Comparison of ENCODE assay signal across 22 mouse cellular contexts in genomic region chr7:24384070-24384469, GRCm38 (mm10). TPM values are rescaled to one million over a fixed set of nuclear protein-coding genes. Genes with fewer than 3 reads are reported as not detected.
DNase-seq lines count a peak whose midpoint lies in the region; ATAC-seq lines count a peak whose summit lies in the region.
"Had no signal": no experiment of that assay in that cellular context is flagged by ENCODE, and none has a peak within 500 bp of the region (broad histone marks: within the 10 kb centered on the region; RNA-seq: fewer than 3 reads in every experiment).

No protein-coding gene starts in this region.

- 77% methylated on average over 6 of the region's 6 CpGs for WGBS in midbrain, embryonic 10.5 days
- 60% methylated on average over 6 of the region's 6 CpGs for WGBS in midbrain, embryonic 11.5 days
- 38% methylated on average over 6 of the region's 6 CpGs for WGBS in liver, embryonic 11.5 days

- H3K9me3 ChIP-seq in midbrain, embryonic 10.5 days (replicated peaks): no peaks in the 10 kb centered on the region
- no peaks in the 10 kb centered on the region for H3K9me3 ChIP-seq in midbrain, embryonic 11.5 days (ENCODE audit: control insufficient read depth, low read length)
- no peaks in the 10 kb centered on the region for H3K9me3 ChIP-seq in liver, embryonic 11.5 days (ENCODE audit: control insufficient read depth, low read length)
- H3K9me3 ChIP-seq: forebrain, embryonic 15.5 days; intestine, embryonic 15.5 days; limb, embryonic 15.5 days; neural tube, embryonic 13.5 days had no signal

- H3K36me3 ChIP-seq in midbrain, embryonic 10.5 days: no peaks in the 10 kb centered on the region
- H3K36me3 ChIP-seq in midbrain, embryonic 11.5 days (ENCODE audit: control insufficient read depth, insufficient read depth, low read length): no peaks in the 10 kb centered on the region
- peaks cover 25% of the 10 kb centered on the region for H3K36me3 ChIP-seq in liver, embryonic 11.5 days (ENCODE audit: control insufficient read depth, insufficient read depth, low read length)
- H3K36me3 ChIP-seq: forebrain, embryonic 15.5 days; intestine, embryonic 15.5 days; limb, embryonic 15.5 days; neural tube, embryonic 13.5 days had no signal

- DNase-seq in midbrain, embryonic 10.5 days (ENCODE audit: low spot score): no peak
- DNase-seq in midbrain, embryonic 11.5 days (ENCODE audit: low spot score, missing footprints): no peak
- no peak for DNase-seq in liver, embryonic 11.5 days (ENCODE audit: low spot score)
- no peak for DNase-seq in ovary, postnatal 10 days (ENCODE audit: low spot score)
- DNase-seq in ovary, postnatal 36 days (ENCODE audit: low spot score): no peak
- no peak for DNase-seq in kidney, postnatal 10 days
- DNase-seq: adrenal gland, postnatal 25 days; cerebellum, postnatal 10 days; lung, postnatal 36 days had no signal

- peaks cover 9% of the 10 kb centered on the region for H3K4me1 ChIP-seq in midbrain, embryonic 10.5 days
- H3K4me1 ChIP-seq in midbrain, embryonic 11.5 days (ENCODE audit: control insufficient read depth, insufficient read depth, low read length): no peaks in the 10 kb centered on the region
- peaks cover 43% of the 10 kb centered on the region for H3K4me1 ChIP-seq in liver, embryonic 11.5 days (replicated peaks; ENCODE audit: control insufficient read depth, insufficient read depth, low read length)
- H3K4me1 ChIP-seq: neural tube, embryonic 13.5 days had no signal

- peaks cover 14% of the 10 kb centered on the region; the same call in 1 of the 2 replicates for H3K27me3 ChIP-seq in midbrain, embryonic 10.5 days (ENCODE audit: low read depth, poor library complexity, severe bottlenecking)
- no peaks in the 10 kb centered on the region for H3K27me3 ChIP-seq in midbrain, embryonic 11.5 days (ENCODE audit: control insufficient read depth, insufficient read depth, low read length)
- H3K27me3 ChIP-seq in liver, embryonic 11.5 days (replicated peaks; ENCODE audit: control insufficient read depth, insufficient read depth, low read length): no peaks in the 10 kb centered on the region
- H3K27me3 ChIP-seq: forebrain, embryonic 15.5 days; intestine, embryonic 15.5 days; limb, embryonic 15.5 days had no signal

- no peak overlapping the region for H3K4me2 ChIP-seq in midbrain, embryonic 11.5 days
- H3K4me2 ChIP-seq in liver, embryonic 11.5 days: peak overlapping the region; percentile 30
- H3K4me2 ChIP-seq: limb, embryonic 15.5 days had no signal

- H3K4me3 ChIP-seq in midbrain, embryonic 10.5 days: no peak overlapping the region
- H3K4me3 ChIP-seq in midbrain, embryonic 11.5 days (ENCODE audit: low read depth, low read length): no peak overlapping the region
- H3K4me3 ChIP-seq in liver, embryonic 11.5 days (ENCODE audit: low read depth, low read length): 0 out of 2 replicates have a peak overlapping the region, but pooled peaks have one; percentile 10
- H3K4me3 ChIP-seq: forebrain, embryonic 15.5 days; intestine, embryonic 15.5 days; limb, embryonic 15.5 days; neural tube, embryonic 13.5 days had no signal

- H3K27ac ChIP-seq in midbrain, embryonic 10.5 days (replicated peaks): 0 out of 2 replicates have a peak overlapping the region, but pooled peaks have one; percentile 30
- no peak overlapping the region for H3K27ac ChIP-seq in midbrain, embryonic 11.5 days (ENCODE audit: low read depth, low read length)
- peak overlapping the region; percentile 90 for H3K27ac ChIP-seq in liver, embryonic 11.5 days (ENCODE audit: low read depth, low read length)
- H3K27ac ChIP-seq: forebrain, embryonic 15.5 days; intestine, embryonic 15.5 days; limb, embryonic 15.5 days; neural tube, embryonic 13.5 days had no signal

- no peak for ATAC-seq in midbrain, embryonic 11.5 days (ENCODE audit: low FRiP score)
- 0 out of 2 replicates have a peak, but pooled peaks have one; percentile 10 for ATAC-seq in erythroblast, adult 5-6 weeks (replicated peaks; ENCODE audit: low FRiP score, poor library complexity, severe bottlenecking)
- peak; percentile 81 for ATAC-seq in liver, embryonic 11.5 days (replicated peaks; ENCODE audit: low FRiP score)
- peak; percentile 38 for ATAC-seq in megakaryocyte-erythroid progenitor cell, adult 5-6 weeks (replicated peaks; ENCODE audit: low FRiP score, low TSS enrichment, poor library complexity, severe bottlenecking)
- ATAC-seq: activated CD4-positive, CD25-positive, alpha-beta regulatory T cell, adult 4 months; intestine, embryonic 15.5 days had no signal

- H3K9ac ChIP-seq in midbrain, embryonic 11.5 days (ENCODE audit: low read length): no peak overlapping the region
- peak overlapping the region; percentile 56; the same call in 1 of the 2 replicates for H3K9ac ChIP-seq in liver, embryonic 11.5 days (ENCODE audit: low read depth, low read length)
- H3K9ac ChIP-seq: forebrain, embryonic 15.5 days; intestine, embryonic 15.5 days; limb, embryonic 15.5 days; neural tube, embryonic 13.5 days had no signal

RNA-seq across cellular contexts. Expression of gene Kcnn4, which starts 14.0 kb away (rescaled TPM):
- 3.3 and 4.0 TPM in 2 replicates for polyA plus RNA-seq in midbrain, embryonic 10.5 days (2016; fragmentation: Nextera tagmentation; extraction: Ambion mirVana)
- polyA plus RNA-seq in midbrain, embryonic 11.5 days (2014; fragmentation: Nextera tagmentation; extraction: Ambion mirVana): 2.8 and 3.4 TPM in 2 replicates
- 102 and 125 TPM in 2 replicates for total RNA-seq in erythroblast, adult 5-6 weeks (2015; ENCODE audit: low replicate concordance)
- 244 and 272 TPM in 2 replicates for total RNA-seq in erythroblast, adult 5-6 weeks (2017; ENCODE audit: low replicate concordance)
- polyA plus RNA-seq in liver, embryonic 11.5 days (2014; fragmentation: Nextera tagmentation; extraction: Ambion mirVana): 119 and 123 TPM in 2 replicates
- 120 and 147 TPM in 2 replicates for total RNA-seq in megakaryocyte-erythroid progenitor cell, adult 5-6 weeks (2014; fragmentation: Nextera tagmentation)
- 121 and 155 TPM in 2 replicates for total RNA-seq in megakaryocyte-erythroid progenitor cell, adult 5-6 weeks (2017)

RNA-seq across cellular contexts. Expression of gene Smg9, which starts 15.3 kb away (rescaled TPM):
- polyA plus RNA-seq in midbrain, embryonic 10.5 days (2016; fragmentation: Nextera tagmentation; extraction: Ambion mirVana): 29.0 and 34.1 TPM in 2 replicates
- 18.7 and 20.9 TPM in 2 replicates for polyA plus RNA-seq in midbrain, embryonic 11.5 days (2014; fragmentation: Nextera tagmentation; extraction: Ambion mirVana)
- 9.6 and 11.1 TPM in 2 replicates for total RNA-seq in erythroblast, adult 5-6 weeks (2015; ENCODE audit: low replicate concordance)
- total RNA-seq in erythroblast, adult 5-6 weeks (2017; ENCODE audit: low replicate concordance): 13.3 and 16.0 TPM in 2 replicates
- 30.2 and 34.8 TPM in 2 replicates for polyA plus RNA-seq in liver, embryonic 11.5 days (2014; fragmentation: Nextera tagmentation; extraction: Ambion mirVana)
- 32.7 and 41.2 TPM in 2 replicates for total RNA-seq in megakaryocyte-erythroid progenitor cell, adult 5-6 weeks (2014; fragmentation: Nextera tagmentation)
- 11.2 and 26.3 TPM in 2 replicates for total RNA-seq in megakaryocyte-erythroid progenitor cell, adult 5-6 weeks (2017)

RNA-seq across cellular contexts. Expression of gene Lypd5, which starts 35.1 kb away (rescaled TPM):
- polyA plus RNA-seq in midbrain, embryonic 10.5 days (2016; fragmentation: Nextera tagmentation; extraction: Ambion mirVana): not detected in 2 replicates
- polyA plus RNA-seq in midbrain, embryonic 11.5 days (2014; fragmentation: Nextera tagmentation; extraction: Ambion mirVana): not detected in 2 replicates
- not detected in 2 replicates for total RNA-seq in erythroblast, adult 5-6 weeks (2015; ENCODE audit: low replicate concordance)
- not detected in 2 replicates for total RNA-seq in erythroblast, adult 5-6 weeks (2017; ENCODE audit: low replicate concordance)
- not detected in 2 replicates for polyA plus RNA-seq in liver, embryonic 11.5 days (2014; fragmentation: Nextera tagmentation; extraction: Ambion mirVana)
- total RNA-seq in megakaryocyte-erythroid progenitor cell, adult 5-6 weeks (2014; fragmentation: Nextera tagmentation): not detected in 2 replicates
- total RNA-seq in megakaryocyte-erythroid progenitor cell, adult 5-6 weeks (2017): not detected in 2 replicates
- total RNA-seq: adrenal gland, postnatal 25 days; heart, adult 8-10 months; hematopoietic stem cell, adult 5-6 weeks; layer of hippocampus, adult 8-10 months had no signal
- polyA plus RNA-seq: activated CD4-positive, CD25-positive, alpha-beta regulatory T cell, adult 4 months; embryonic facial prominence, embryonic 11.5 days; forebrain, embryonic 15.5 days; intestine, embryonic 15.5 days; kidney, embryonic 16.5 days; neural tube, embryonic 13.5 days; spleen, adult 2 months had no signal

RNA-seq across cellular contexts. Expression of gene Tescl, which starts 50.3 kb away (rescaled TPM):
- 0.14 and 0.26 TPM in 2 replicates for polyA plus RNA-seq in midbrain, embryonic 10.5 days (2016; fragmentation: Nextera tagmentation; extraction: Ambion mirVana)
- polyA plus RNA-seq in midbrain, embryonic 11.5 days (2014; fragmentation: Nextera tagmentation; extraction: Ambion mirVana): 0.26 TPM in 1 of 2 replicates, not detected in the other
- not detected in 2 replicates for total RNA-seq in erythroblast, adult 5-6 weeks (2015; ENCODE audit: low replicate concordance)
- not detected in 2 replicates for total RNA-seq in erythroblast, adult 5-6 weeks (2017; ENCODE audit: low replicate concordance)
- 0.22 TPM in 1 of 2 replicates, not detected in the other for polyA plus RNA-seq in liver, embryonic 11.5 days (2014; fragmentation: Nextera tagmentation; extraction: Ambion mirVana)
- total RNA-seq in megakaryocyte-erythroid progenitor cell, adult 5-6 weeks (2014; fragmentation: Nextera tagmentation): not detected in 2 replicates
- total RNA-seq in megakaryocyte-erythroid progenitor cell, adult 5-6 weeks (2017): not detected in 2 replicates
- total RNA-seq: hematopoietic stem cell, adult 5-6 weeks; layer of hippocampus, adult 8-10 months had no signal
- polyA plus RNA-seq: activated CD4-positive, CD25-positive, alpha-beta regulatory T cell, adult 4 months; embryonic facial prominence, embryonic 11.5 days; forebrain, embryonic 15.5 days; limb, embryonic 15.5 days had no signal

Comparison
In these comparisons a context has a peak if more than half of its experiments do, and no peak if none do; other contexts are left out.
1. RNA of gene Kcnn4, which starts 14.0 kb away (polyA plus RNA-seq): 119 to 123 TPM in liver, embryonic 11.5 days; 3.3 to 4.0 TPM in midbrain, embryonic 10.5 days and 2.8 to 3.4 TPM in midbrain, embryonic 11.5 days; every median in the first group is over 10 times any median in the second.